Mouse (Mus musculus): ENCODE data around the gene Gpc3.
A peak's percentile ranks its signal among the peaks of the same experiment; 100 is the strongest.

- TF ChIP-seq CTCF (IDR thresholded peaks at IDR 0.05; ENCODE audit: low read depth): peak; percentile 26; the same call in 1 of the 2 replicates
- no peak for TF ChIP-seq EP300 (IDR thresholded peaks at IDR 0.05; ENCODE audit: low read depth)
These were observed 37.8 kb upstream of the Gpc3 start for GRCm38 (mm10) chrX:52651472-52651948.
